Comparison of ENCODE assay signal across 18 mouse cellular contexts in genomic region chr12:71949606-71950005, GRCm38 (mm10).
"Had no signal": no experiment of that assay in that cellular context is flagged by ENCODE, and none has a peak within 500 bp of the region (broad histone marks: within the 10 kb centered on the region; RNA-seq: fewer than 3 reads in every experiment).

No protein-coding gene starts in this region.

- H3K27ac ChIP-seq: limb, embryonic 10.5 days; limb, embryonic 13.5 days; liver, embryonic 12.5 days; liver, embryonic 15.5 days; midbrain, embryonic 10.5 days; midbrain, embryonic 13.5 days; stomach, embryonic 15.5 days had no signal

- H3K27me3 ChIP-seq: limb, embryonic 13.5 days; liver, embryonic 12.5 days; liver, embryonic 15.5 days; megakaryocyte, embryonic 14.5 days; midbrain, embryonic 13.5 days; stomach, embryonic 15.5 days had no signal

- H3K9me3 ChIP-seq: limb, embryonic 10.5 days; limb, embryonic 13.5 days; liver, embryonic 12.5 days; liver, embryonic 15.5 days; megakaryocyte, embryonic 14.5 days; midbrain, embryonic 10.5 days; midbrain, embryonic 13.5 days; stomach, embryonic 15.5 days had no signal

- DNase-seq: kidney, adult 18-20 months; kidney, adult 9 months; kidney, postnatal 14 days; kidney, postnatal 4 days; liver; lung, postnatal 14 days; right cerebral cortex, postnatal 25 days; spleen, adult 18-20 months had no signal

- H3K4me2 ChIP-seq: limb, embryonic 13.5 days; liver, embryonic 12.5 days; liver, embryonic 15.5 days; midbrain, embryonic 13.5 days; stomach, embryonic 15.5 days had no signal

- H3K9ac ChIP-seq: limb, embryonic 13.5 days; liver, embryonic 12.5 days; liver, embryonic 15.5 days; midbrain, embryonic 13.5 days; stomach, embryonic 15.5 days had no signal

- ATAC-seq: liver, embryonic 12.5 days; midbrain, embryonic 13.5 days; midbrain, embryonic 16.5 days had no signal

- H3K4me1 ChIP-seq: limb, embryonic 10.5 days; liver, embryonic 12.5 days; liver, embryonic 15.5 days had no signal

- H3K4me3 ChIP-seq: limb, embryonic 10.5 days; limb, embryonic 13.5 days; liver, embryonic 12.5 days; liver, embryonic 15.5 days; megakaryocyte, embryonic 14.5 days; midbrain, embryonic 10.5 days; midbrain, embryonic 13.5 days; myocyte; stomach, embryonic 15.5 days had no signal
